Mouse (Mus musculus) forebrain, postnatal 0 days (tissue): Measurements from ENCODE around the gene Rnf128. TPM values are rescaled to one million over a fixed set of nuclear protein-coding genes. Genes with fewer than 3 reads are reported as not detected.

Experiments used
- ATAC-seq: fragments of 200-750 bp; cut with Nextera tagmentation; 2 replicates; pipeline ENCODE4 v1.8.0; 2017; ENCODE audit warnings: mild to moderate bottlenecking, moderate library complexity
- DNase-seq: peaks from one replicate; pipeline ENCODE4 v3.0.0-alpha.2; 2015
- H3K27ac ChIP-seq: fragments of 300-500 bp; sonication (generic); 2 replicates; pipeline ENCODE4 v1.5.1; 2014; ENCODE audit warnings: low read depth, mild to moderate bottlenecking, antibody characterized with exemption, low read length, moderate library complexity, mixed read lengths
- H3K27me3 ChIP-seq: fragments of 300-500 bp; sonication (generic); 2 replicates; pipeline ENCODE4 v1.6.1; 2014; ENCODE audit warnings: mild to moderate bottlenecking, low read length, mixed read lengths; ENCODE audit not compliant: insufficient read depth
- H3K36me3 ChIP-seq: fragments of 300-500 bp; sonication (generic); 2 replicates; pipeline ENCODE4 v1.6.1; 2014; ENCODE audit warnings: mild to moderate bottlenecking, moderate library complexity; ENCODE audit not compliant: insufficient read depth
- H3K4me1 ChIP-seq: fragments of 300-500 bp; sonication (generic); 2 replicates; pipeline ENCODE4 v1.6.1; 2014; ENCODE audit warnings: antibody characterized with exemption; ENCODE audit not compliant: insufficient read depth
- H3K4me2 ChIP-seq: fragments of 300-500 bp; sonication (generic); 2 replicates; pipeline ENCODE4 v1.6.1; 2014; ENCODE audit warnings: low read depth, mild to moderate bottlenecking, moderate library complexity
- H3K4me3 ChIP-seq: fragments of 300-500 bp; sonication (generic); 2 replicates; pipeline ENCODE4 v1.5.1; 2014; ENCODE audit warnings: low read depth, low read length, mixed read lengths
- H3K9ac ChIP-seq: fragments of 300-500 bp; sonication (generic); 2 replicates; pipeline ENCODE4 v1.6.1; 2014; ENCODE audit warnings: mild to moderate bottlenecking
- H3K9me3 ChIP-seq: fragments of 300-500 bp; sonication (generic); 2 replicates; pipeline ENCODE4 v1.6.1; 2016; ENCODE audit warnings: low read length
- CTCF ChIP-seq: sonication (generic); IDR thresholded peaks from 2 replicates; pipeline ENCODE4 v1.5.1; 2016; ENCODE audit warnings: antibody characterized with exemption, control low read depth, low read depth
- WGBS: fragments of 180-500 bp; shearing (Covaris S2); extraction: QIAGEN DNeasy Blood & Tissue Kit; methylation state at CpG from one replicate; pipeline ENCODE4 v1.1.7; 2014; 5-methylcytosine and 5-hydroxymethylcytosine counted together
- polyA plus RNA-seq: library from polyadenylated mRNA; unstranded; fragments of >200 nt; fragmentation: Nextera tagmentation; extraction: Ambion mirVana; gene quantifications from 2 replicates; pipeline ENCODE4 v1.2.1, GENCODE M21; 2015
- total RNA-seq: library from RNA; depleted of rRNA; stranded (reverse); fragments of >200 nt; gene quantifications from 2 replicates; pipeline ENCODE4 v1.2.3, GENCODE M21; 2014

Rnf128 gene
- total and polyA plus RNA-seq, 2 experiments from 2014 or later = 6.6 to 7.2 TPM

- H3K4me2 ChIP-seq = no peak overlapping the region
- no peaks in the 10 kb centered on the region for H3K36me3 ChIP-seq
- 86% methylated on average over 3 of the region's 4 CpGs for whole genome bisulfite sequencing
- no peaks in the 10 kb centered on the region for H3K4me1 ChIP-seq
- ATAC-seq (no peak), DNase-seq (no peak)
- H3K4me3 ChIP-seq = no peak overlapping the region
- H3K27me3 ChIP-seq = no peaks in the 10 kb centered on the region
- H3K9me3 ChIP-seq = no peaks in the 10 kb centered on the region
- no peak for TF ChIP-seq CTCF
- H3K9ac ChIP-seq = no peak overlapping the region
- H3K27ac ChIP-seq = no peak overlapping the region
Observed at GRCm38 (mm10) chrX:139622071-139622470, 59.0 kb downstream of the Rnf128 start.

GRCm38 (mm10) chrX:139634758-139635157 lies 71.6 kb downstream of the Rnf128 start:
- no peaks in the 10 kb centered on the region for H3K36me3 ChIP-seq
- no peaks in the 10 kb centered on the region for H3K4me1 ChIP-seq
- ATAC-seq = no peak
- H3K9ac ChIP-seq = no peak overlapping the region
- no peak overlapping the region for H3K27ac ChIP-seq
- no peak for DNase-seq
- no peaks in the 10 kb centered on the region for H3K9me3 ChIP-seq
- no peak overlapping the region for H3K4me3 ChIP-seq
- no peak for TF ChIP-seq CTCF
- H3K27me3 ChIP-seq = no peaks in the 10 kb centered on the region; the same call in 1 of the 2 replicates
- WGBS = 69% methylated on average over 4 of the region's 4 CpGs
- H3K4me2 ChIP-seq = no peak overlapping the region

- whole genome bisulfite sequencing = 82% methylated on average over 2 of the region's 2 CpGs
- no peak overlapping the region for H3K4me3 ChIP-seq
- no peaks in the 10 kb centered on the region for H3K36me3 ChIP-seq
- H3K9me3 ChIP-seq = no peaks in the 10 kb centered on the region
- DNase-seq = no peak
- no peak for ATAC-seq
- no peak overlapping the region for H3K4me2 ChIP-seq
- no peak overlapping the region for H3K9ac ChIP-seq
- TF ChIP-seq CTCF = no peak
- H3K27ac ChIP-seq = no peak overlapping the region
- no peaks in the 10 kb centered on the region; the same call in 1 of the 2 replicates for H3K27me3 ChIP-seq
- H3K4me1 ChIP-seq = no peaks in the 10 kb centered on the region
Observed at GRCm38 (mm10) chrX:139639744-139640143, 76.6 kb downstream of the Rnf128 start.

- Histone ChIP-seq H3K27ac (no peak overlapping the region), H3K4me3 (no peak overlapping the region), H3K4me2 (no peak overlapping the region), H3K4me1 (no peaks in the 10 kb centered on the region), H3K36me3 (no peaks in the 10 kb centered on the region), H3K9ac (no peak overlapping the region), H3K27me3 (no peaks in the 10 kb centered on the region; the same call in 1 of the 2 replicates), H3K9me3 (no peaks in the 10 kb centered on the region)
- no peak for ATAC-seq
- TF ChIP-seq CTCF = no peak
- no peak for DNase-seq
Observed at GRCm38 (mm10) chrX:139640418-139640817, 77.3 kb downstream of the Rnf128 start.

- Histone ChIP-seq H3K9me3 (no peaks in the 10 kb centered on the region), H3K4me3 (no peak overlapping the region), H3K36me3 (no peaks in the 10 kb centered on the region), H3K4me1 (no peaks in the 10 kb centered on the region), H3K27me3 (no peaks in the 10 kb centered on the region; the same call in 1 of the 2 replicates), H3K4me2 (no peak overlapping the region), H3K9ac (no peak overlapping the region), H3K27ac (no peak overlapping the region)
- WGBS = 74% methylated on average over 5 of the region's 5 CpGs
- DNase-seq (no peak), ATAC-seq (no peak)
- no peak for TF ChIP-seq CTCF
Observed at GRCm38 (mm10) chrX:139652226-139652625, 89.1 kb downstream of the Rnf128 start.

GRCm38 (mm10) chrX:139653292-139653691 lies 90.2 kb downstream of the Rnf128 start:
- Histone ChIP-seq H3K4me2 (no peak overlapping the region), H3K36me3 (no peaks in the 10 kb centered on the region), H3K4me3 (no peak overlapping the region), H3K4me1 (no peaks in the 10 kb centered on the region), H3K27ac (no peak overlapping the region), H3K27me3 (no peaks in the 10 kb centered on the region; the same call in 1 of the 2 replicates), H3K9ac (no peak overlapping the region), H3K9me3 (no peaks in the 10 kb centered on the region)
- DNase-seq (no peak), ATAC-seq (no peak)
- 91% methylated on average over 3 of the region's 3 CpGs for WGBS
- no peak for TF ChIP-seq CTCF

- no peak overlapping the region for H3K27ac ChIP-seq
- DNase-seq (no peak), ATAC-seq (no peak)
- H3K9me3 ChIP-seq = no peaks in the 10 kb centered on the region
- no peak overlapping the region for H3K9ac ChIP-seq
- no peaks in the 10 kb centered on the region for H3K4me1 ChIP-seq
- H3K27me3 ChIP-seq = no peaks in the 10 kb centered on the region; the same call in 1 of the 2 replicates
- H3K4me2 ChIP-seq = no peak overlapping the region
- 74% methylated on average over 5 of the region's 5 CpGs for WGBS
- no peaks in the 10 kb centered on the region for H3K36me3 ChIP-seq
- H3K4me3 ChIP-seq = no peak overlapping the region
- TF ChIP-seq CTCF = no peak
Observed at GRCm38 (mm10) chrX:139654350-139655063, 91.4 kb downstream of the Rnf128 start.
